Mouse (Mus musculus) embryo, embryonic 10 days (tissue): ENCODE data around the gene Nlrp1a.

Source experiments
- DNase-seq: peaks from one replicate; pipeline ENCODE4 v3.0.0-alpha.2; 2015; ENCODE audit warnings: low spot score

Nlrp1a gene

GRCm38 (mm10) chr11:71144661-71145060 is at the start of gene Nlrp1a:
Gene Nlrp1a (minus strand): TSS chr11:71144704.
- DNase-seq = no peak

GRCm38 (mm10) chr11:71169633-71170032 is 25.1 kb upstream of the Nlrp1a start:
- no peak for DNase-seq

GRCm38 (mm10) chr11:71164139-71164538 is 19.6 kb upstream of the Nlrp1a start:
- no peak for DNase-seq

- no peak for DNase-seq
These were observed 15.1 kb upstream of the Nlrp1a start for GRCm38 (mm10) chr11:71159439-71160136.

- no peak for DNase-seq
These were observed 10.8 kb upstream of the Nlrp1a start for GRCm38 (mm10) chr11:71155272-71155671.

GRCm38 (mm10) chr11:71142031-71142430 is 2.5 kb downstream of the Nlrp1a start:
- no peak for DNase-seq

GRCm38 (mm10) chr11:71107128-71107527 is 37.4 kb downstream of the Nlrp1a start:
- DNase-seq = no peak

- no peak for DNase-seq
These were observed 38.1 kb downstream of the Nlrp1a start for GRCm38 (mm10) chr11:71106261-71107021.

- DNase-seq = no peak
These were observed 40.6 kb downstream of the Nlrp1a start for GRCm38 (mm10) chr11:71103931-71104330.

GRCm38 (mm10) chr11:71076342-71076741 is 68.2 kb downstream of the Nlrp1a start:
- no peak for DNase-seq

GRCm38 (mm10) chr11:71052554-71052953 is 92.0 kb downstream of the Nlrp1a start:
- peak; percentile 73 for DNase-seq
